Mouse (Mus musculus) neural tube, embryonic 15.5 days (tissue): Measurements from ENCODE around the gene Dnajb4. TPM values are rescaled to one million over a fixed set of nuclear protein-coding genes. Genes with fewer than 3 reads are reported as not detected.
"Not testable (repeated sequence)": the region's sequence is repeated elsewhere in the genome, so short reads cannot be mapped to it uniquely, and the experiment has no call there.

Experiments used
- ATAC-seq: fragments of 200-750 bp; cut with Nextera tagmentation; 2 replicates; pipeline ENCODE4 v1.8.0; 2017; ENCODE audit warnings: mild to moderate bottlenecking, moderate TSS enrichment, moderate library complexity; ENCODE audit not compliant: low FRiP score
- H3K27ac ChIP-seq: fragments of 300-500 bp; sonication (generic); replicated peaks from 2 replicates; pipeline ENCODE4 v1.5.1; 2015; ENCODE audit warnings: mild to moderate bottlenecking, inconsistent platforms
- H3K27me3 ChIP-seq: fragments of 300-500 bp; sonication (generic); replicated peaks from 2 replicates; pipeline ENCODE4 v1.6.1; 2015; ENCODE audit warnings: inconsistent platforms
- H3K36me3 ChIP-seq: fragments of 300-500 bp; sonication (generic); 2 replicates; pipeline ENCODE4 v1.6.1; 2015; ENCODE audit warnings: inconsistent platforms
- H3K4me1 ChIP-seq: fragments of 300-500 bp; sonication (generic); 2 replicates; pipeline ENCODE4 v1.6.1; 2015; ENCODE audit warnings: inconsistent platforms
- H3K4me2 ChIP-seq: fragments of 300-500 bp; sonication (generic); 2 replicates; pipeline ENCODE4 v1.6.1; 2015; ENCODE audit warnings: inconsistent platforms, mild to moderate bottlenecking, moderate library complexity
- H3K4me3 ChIP-seq: fragments of 300-500 bp; sonication (generic); replicated peaks from 2 replicates; pipeline ENCODE4 v1.5.1; 2015; ENCODE audit warnings: mild to moderate bottlenecking, inconsistent platforms
- H3K9ac ChIP-seq: fragments of 300-500 bp; sonication (generic); replicated peaks from 2 replicates; pipeline ENCODE4 v1.6.1; 2015; ENCODE audit warnings: mild to moderate bottlenecking, inconsistent platforms
- H3K9me3 ChIP-seq: fragments of 300-500 bp; sonication (generic); replicated peaks from 2 replicates; pipeline ENCODE4 v1.6.1; 2016; ENCODE audit warnings: inconsistent platforms
- WGBS: fragments of 180-500 bp; shearing (Covaris S2); methylation state at CpG from one replicate; pipeline ENCODE4 v1.1.7; 2015; ENCODE audit warnings: mixed read lengths; 5-methylcytosine and 5-hydroxymethylcytosine counted together
- polyA plus RNA-seq: library from polyadenylated mRNA; unstranded; fragments of >200 nt; fragmentation: Nextera tagmentation; extraction: Ambion mirVana; gene quantifications from 2 replicates; pipeline ENCODE4 v1.2.1, GENCODE M21; 2015

Dnajb4 gene
- polyA plus RNA-seq, 1 experiment from 2014 or later: 45.6 TPM

- Histone ChIP-seq H3K36me3 (no peaks in the 10 kb centered on the region), H3K27me3 (no peaks in the 10 kb centered on the region), H3K27ac (no peak overlapping the region), H3K4me2 (no peak overlapping the region), H3K9ac (no peak overlapping the region), H3K9me3 (no peaks in the 10 kb centered on the region), H3K4me3 (no peak overlapping the region), H3K4me1 (peaks cover 11% of the 10 kb centered on the region; the same call in 1 of the 2 replicates)
- WGBS: 86% methylated on average over 5 of the region's 5 CpGs
- ATAC-seq: no peak
Observed at GRCm38 (mm10) chr3:152154095-152154494, 56.0 kb downstream of the Dnajb4 start.

- Histone ChIP-seq H3K36me3 (no peaks in the 10 kb centered on the region), H3K4me1 (peaks cover 11% of the 10 kb centered on the region; the same call in 1 of the 2 replicates), H3K9me3 (no peaks in the 10 kb centered on the region), H3K9ac (no peak overlapping the region), H3K4me2 (no peak overlapping the region), H3K27ac (no peak overlapping the region), H3K4me3 (no peak overlapping the region), H3K27me3 (no peaks in the 10 kb centered on the region)
- ATAC-seq: no peak
- WGBS: 88% methylated on average over 2 of the region's 2 CpGs
Observed at GRCm38 (mm10) chr3:152153152-152153551, 57.0 kb downstream of the Dnajb4 start.

GRCm38 (mm10) chr3:152152483-152152804 is 57.7 kb downstream of the Dnajb4 start:
- no peak overlapping the region for H3K27ac ChIP-seq
- no peaks in the 10 kb centered on the region for H3K27me3 ChIP-seq
- H3K36me3 ChIP-seq: no peaks in the 10 kb centered on the region
- no peak overlapping the region for H3K9ac ChIP-seq
- H3K9me3 ChIP-seq: no peaks in the 10 kb centered on the region
- WGBS: 94% methylated on average over 1 of the region's 1 CpGs
- ATAC-seq: no peak
- no peak overlapping the region for H3K4me3 ChIP-seq
- H3K4me1 ChIP-seq: peaks cover 11% of the 10 kb centered on the region; the same call in 1 of the 2 replicates
- H3K4me2 ChIP-seq: no peak overlapping the region

GRCm38 (mm10) chr3:152151725-152152482 is 58.2 kb downstream of the Dnajb4 start:
- H3K36me3 ChIP-seq: no peaks in the 10 kb centered on the region

GRCm38 (mm10) chr3:152149863-152150262 is 60.2 kb downstream of the Dnajb4 start:
- H3K9me3 ChIP-seq: no peaks in the 10 kb centered on the region
- H3K4me2 ChIP-seq: no peak overlapping the region
- H3K27ac ChIP-seq: no peak overlapping the region
- 0 out of 2 replicates have a peak, but pooled peaks cover 9% of the 10 kb centered on the region for H3K4me1 ChIP-seq
- no peak for ATAC-seq
- H3K36me3 ChIP-seq: no peaks in the 10 kb centered on the region
- H3K27me3 ChIP-seq: no peaks in the 10 kb centered on the region
- no peak overlapping the region for H3K4me3 ChIP-seq
- no peak overlapping the region for H3K9ac ChIP-seq
- WGBS: 78% methylated on average over 3 of the region's 3 CpGs

More at GRCm38 (mm10) chr3:152151725-152152482, 58.2 kb downstream of the Dnajb4 start:
- peak; percentile 62; the same call in 1 of the 2 replicates for ATAC-seq
- H3K9ac ChIP-seq: no peak overlapping the region
- H3K4me3 ChIP-seq: peak overlapping the region; percentile 21
- WGBS: 62% methylated on average over 24 of the region's 29 CpGs
- peaks cover 11% of the 10 kb centered on the region; the same call in 1 of the 2 replicates for H3K4me1 ChIP-seq
- H3K9me3 ChIP-seq: no peaks in the 10 kb centered on the region
- H3K27me3 ChIP-seq: no peaks in the 10 kb centered on the region
- peak overlapping the region; percentile 45 for H3K4me2 ChIP-seq
- no peak overlapping the region for H3K27ac ChIP-seq

GRCm38 (mm10) chr3:152149449-152149848 is 60.7 kb downstream of the Dnajb4 start:
- H3K36me3 ChIP-seq: no peaks in the 10 kb centered on the region
- ATAC-seq: no peak
- no peak overlapping the region for H3K4me3 ChIP-seq
- no peak overlapping the region for H3K4me2 ChIP-seq
- 0 out of 2 replicates have a peak, but pooled peaks cover 9% of the 10 kb centered on the region for H3K4me1 ChIP-seq
- WGBS: 83% methylated on average over 7 of the region's 7 CpGs
- no peaks in the 10 kb centered on the region for H3K9me3 ChIP-seq
- H3K27ac ChIP-seq: no peak overlapping the region
- H3K9ac ChIP-seq: no peak overlapping the region
- H3K27me3 ChIP-seq: no peaks in the 10 kb centered on the region

- H3K4me3 ChIP-seq: no peak overlapping the region
- no peak overlapping the region for H3K27ac ChIP-seq
- no peak overlapping the region for H3K4me2 ChIP-seq
- H3K9me3 ChIP-seq: no peaks in the 10 kb centered on the region
- H3K36me3 ChIP-seq: no peaks in the 10 kb centered on the region
- no peak for ATAC-seq
- H3K27me3 ChIP-seq: no peaks in the 10 kb centered on the region
- H3K9ac ChIP-seq: no peak overlapping the region
- 0 out of 2 replicates have a peak, but pooled peaks cover 8% of the 10 kb centered on the region for H3K4me1 ChIP-seq
- 77% methylated on average over 12 of the region's 12 CpGs for WGBS
Observed at GRCm38 (mm10) chr3:152147085-152147831, 62.8 kb downstream of the Dnajb4 start.

GRCm38 (mm10) chr3:152145186-152145585 is 64.9 kb downstream of the Dnajb4 start:
- H3K27me3 ChIP-seq: no peaks in the 10 kb centered on the region
- no peak; the same call in 1 of the 2 replicates for ATAC-seq
- no peaks in the 10 kb centered on the region for H3K36me3 ChIP-seq
- 66% methylated on average over 2 of the region's 2 CpGs for whole genome bisulfite sequencing
- 0 out of 2 replicates have a peak, but pooled peaks cover 4% of the 10 kb centered on the region for H3K4me1 ChIP-seq
- no peak overlapping the region for H3K9ac ChIP-seq
- H3K4me3 ChIP-seq: no peak overlapping the region
- no peaks in the 10 kb centered on the region for H3K9me3 ChIP-seq
- H3K27ac ChIP-seq: no peak overlapping the region
- H3K4me2 ChIP-seq: no peak overlapping the region

GRCm38 (mm10) chr3:152142989-152143695 is 67.0 kb downstream of the Dnajb4 start:
- no peaks in the 10 kb centered on the region for H3K36me3 ChIP-seq
- ATAC-seq: no peak
- H3K4me3 ChIP-seq: no peak overlapping the region
- WGBS: 77% methylated on average over 6 of the region's 6 CpGs
- H3K27me3 ChIP-seq: no peaks in the 10 kb centered on the region
- H3K27ac ChIP-seq: no peak overlapping the region
- no peak overlapping the region for H3K4me2 ChIP-seq
- H3K4me1 ChIP-seq: 0 out of 2 replicates have a peak, but pooled peaks cover 4% of the 10 kb centered on the region
- no peaks in the 10 kb centered on the region for H3K9me3 ChIP-seq
- no peak overlapping the region for H3K9ac ChIP-seq

- no peak overlapping the region for H3K27ac ChIP-seq
- H3K27me3 ChIP-seq: no peaks in the 10 kb centered on the region
- no peak overlapping the region for H3K9ac ChIP-seq
- H3K4me1 ChIP-seq: 0 out of 2 replicates have a peak, but pooled peaks cover 4% of the 10 kb centered on the region
- H3K4me2 ChIP-seq: no peak overlapping the region
- H3K4me3 ChIP-seq: no peak overlapping the region
- H3K36me3 ChIP-seq: no peaks in the 10 kb centered on the region
- WGBS: 82% methylated on average over 3 of the region's 3 CpGs
- ATAC-seq: no peak
- H3K9me3 ChIP-seq: no peaks in the 10 kb centered on the region
Observed at GRCm38 (mm10) chr3:152142146-152142545, 68.0 kb downstream of the Dnajb4 start.

GRCm38 (mm10) chr3:152139308-152139707 is 70.8 kb downstream of the Dnajb4 start:
- not testable (repeated sequence) for H3K4me1 ChIP-seq, H3K9ac ChIP-seq, H3K27ac ChIP-seq, ATAC-seq, H3K27me3 ChIP-seq, H3K4me2 ChIP-seq, H3K36me3 ChIP-seq, H3K9me3 ChIP-seq, H3K4me3 ChIP-seq
- WGBS: 90% methylated on average over 3 of the region's 3 CpGs
